Mouse (Mus musculus): ENCODE data around the gene Abtb1. TPM values are rescaled to one million over a fixed set of nuclear protein-coding genes. Genes with fewer than 3 reads are reported as not detected.

Abtb1 gene
- polyA plus RNA-seq (2021; fragmentation: Nextera tagmentation): 27.8 and 28.3 TPM in 2 replicates
- long read RNA-seq, experiment 1, transcript Abtb1-201 (12 exons, 1,845 nt): major isoform, 18 of 46 reads
- long read RNA-seq, experiment 1, partial matches to known transcripts: 2 of 46 reads
- long read RNA-seq, experiment 1, other reads (novel, unspliced or antisense): 25 of 46 reads
- long read RNA-seq, experiment 2, transcript Abtb1-201 (12 exons, 1,845 nt): major isoform, 76 of 191 reads
- long read RNA-seq, experiment 2, partial matches to known transcripts: 9 of 191 reads
- long read RNA-seq, experiment 2, other reads (novel, unspliced or antisense): 104 of 191 reads

DNA sequence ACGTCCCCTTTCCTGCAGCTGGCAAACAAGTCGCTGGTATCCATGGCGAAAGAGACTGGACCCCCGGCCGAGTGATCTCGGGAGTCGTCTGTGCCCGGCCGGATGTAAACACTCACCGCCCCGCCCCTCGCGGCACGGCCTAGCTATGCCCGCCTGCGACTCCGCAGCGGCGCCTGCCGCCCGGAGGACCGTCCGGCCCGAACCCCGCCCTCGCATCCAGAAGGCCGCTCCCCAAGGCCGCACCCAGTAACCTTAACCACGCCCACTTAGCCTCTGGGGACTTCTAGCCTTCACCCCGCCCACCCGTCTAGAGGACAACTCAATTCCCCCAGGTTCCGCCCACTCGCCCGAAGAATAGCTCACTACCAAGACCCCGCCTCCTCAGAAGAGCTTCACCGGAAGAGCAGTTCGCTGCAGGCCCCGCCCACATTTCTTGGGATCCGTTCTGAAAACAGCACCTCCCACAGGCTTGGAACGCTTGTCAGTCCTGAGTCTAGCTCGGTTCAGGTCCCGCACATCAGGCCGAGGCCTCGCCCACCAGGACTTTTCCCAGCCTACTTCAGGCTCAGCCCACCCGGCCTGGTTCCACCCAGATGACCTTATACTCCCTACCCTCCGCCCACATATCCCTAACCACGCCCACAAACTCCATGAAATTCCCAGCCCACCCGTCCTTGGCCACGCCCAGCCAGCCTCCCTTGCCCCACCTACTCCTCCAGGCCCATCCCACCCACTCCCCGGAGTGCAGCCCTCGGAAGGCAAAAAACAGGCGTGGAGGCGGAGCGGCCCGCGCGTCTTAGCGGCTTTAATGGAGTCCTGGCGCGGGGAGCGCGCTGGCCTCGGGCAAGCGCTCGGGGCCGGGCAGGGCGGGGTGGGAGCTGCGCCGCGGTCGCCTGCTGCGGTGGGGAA, at the start of gene Abtb1:
TSS of gene Abtb1 (minus strand) at position 204 of the 909 bp plus-strand sequence.

DNA sequence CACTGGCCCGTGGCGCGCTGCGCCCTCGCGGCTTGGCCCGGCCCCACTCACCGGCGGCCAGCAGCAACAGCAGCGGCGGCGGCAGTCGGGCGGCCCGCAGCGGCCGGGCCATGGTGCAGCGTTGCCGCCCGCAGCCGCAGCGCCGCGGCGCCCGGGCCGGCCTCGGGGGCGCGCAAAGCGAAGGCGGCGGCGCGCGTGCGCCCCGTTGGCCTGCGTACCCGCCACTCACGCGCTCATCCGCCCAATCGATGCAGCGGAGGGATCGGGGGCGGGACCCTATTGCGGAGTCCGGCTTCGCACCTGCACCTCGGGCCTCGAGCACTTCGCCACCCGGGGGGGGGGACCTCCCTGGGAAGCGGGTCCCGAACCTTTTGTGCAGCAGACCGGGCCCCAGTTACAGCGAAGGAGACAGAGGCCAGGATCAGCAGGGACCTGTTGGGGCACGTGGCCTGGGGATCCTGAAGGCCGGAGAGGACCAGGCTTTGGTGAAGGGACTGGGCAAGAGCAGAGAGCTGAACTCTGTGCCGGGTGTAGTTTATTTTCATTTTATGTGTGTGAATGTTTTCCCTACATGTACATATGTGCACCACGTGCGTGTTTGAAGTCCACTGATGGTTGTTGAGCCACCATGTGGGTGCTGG, 33.2 kb upstream of the Abtb1 start, which contains the start of gene Podxl2:
TSS of gene Podxl2 (minus strand) at position 177 of the 641 bp plus-strand sequence.

Other genes with a start within 250 kb of the Abtb1 start
- gene Kbtbd12, start 204.0 kb downstream of the Abtb1 start, polyA plus RNA-seq (2021; fragmentation: Nextera tagmentation): 0.46 and 0.60 TPM in 2 replicates
- 235 and 284 TPM in 2 replicates for gene Mgll, start 117.6 kb downstream of the Abtb1 start, polyA plus RNA-seq (2021; fragmentation: Nextera tagmentation)
- 64.1 and 85.2 TPM in 2 replicates for gene Podxl2, start 33.1 kb upstream of the Abtb1 start, polyA plus RNA-seq (2021; fragmentation: Nextera tagmentation)
- gene Mcm2, start 56.8 kb upstream of the Abtb1 start, polyA plus RNA-seq (2021; fragmentation: Nextera tagmentation): 3.4 and 4.5 TPM in 2 replicates
- 38.0 and 38.6 TPM in 2 replicates for gene Tpra1, start 60.3 kb upstream of the Abtb1 start, polyA plus RNA-seq (2021; fragmentation: Nextera tagmentation)

Data from layer of hippocampus, adult 6 months (tissue).